Mouse (Mus musculus) frontal cortex, adult (tissue): Measurements from ENCODE around the gene Pim3.

Experiments
- ATAC-seq: cut with Nextera tagmentation; 2 replicates; pipeline ENCODE4 v1.9.2; 2017; ENCODE audit warnings: mild to moderate bottlenecking, moderate library complexity, mixed read lengths; ENCODE audit not compliant: low TSS enrichment

Gene Pim3

DNA sequence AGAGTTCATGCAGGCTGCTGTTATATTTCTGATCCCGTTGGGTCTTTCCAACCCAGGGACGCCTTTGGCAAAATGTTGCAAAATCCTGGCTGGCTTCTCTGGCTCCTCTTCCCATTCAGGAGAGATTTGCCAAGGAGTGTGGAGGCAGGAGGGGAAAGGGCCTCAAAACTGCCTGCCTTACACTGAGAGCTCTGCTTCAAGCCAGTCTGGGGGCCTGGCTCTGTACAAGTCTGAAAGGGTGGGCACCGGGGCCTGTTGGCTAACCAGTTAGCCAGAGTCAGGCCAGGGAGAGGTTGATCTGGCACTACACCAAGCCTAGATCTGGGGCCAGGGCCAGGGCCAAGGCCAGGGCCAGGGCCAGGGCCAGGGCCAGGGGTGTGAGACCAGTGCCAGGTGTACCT is 3.8 kb upstream of the Pim3 start:
- ATAC-seq, result no peak

DNA sequence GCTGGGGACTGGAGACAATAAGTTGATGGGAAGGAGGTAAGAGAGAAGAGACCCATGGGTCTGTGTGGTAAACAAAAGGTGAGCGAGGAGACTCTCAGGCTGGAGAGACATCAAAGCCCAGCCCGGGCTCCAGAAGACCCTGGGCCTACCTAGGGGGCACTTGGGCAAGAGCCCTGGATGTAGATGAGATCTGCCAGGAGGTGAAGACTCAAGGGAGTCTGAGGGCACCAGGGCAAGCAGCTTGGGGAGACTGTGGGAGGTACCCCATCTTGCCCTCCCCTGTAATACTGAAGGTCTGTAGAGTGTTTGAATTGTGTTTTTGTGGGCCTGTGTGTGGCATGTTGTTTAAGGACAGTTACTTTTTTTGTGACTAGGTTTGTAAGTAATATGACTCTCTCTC is 3.3 kb upstream of the Pim3 start:
- ATAC-seq, result no peak

DNA sequence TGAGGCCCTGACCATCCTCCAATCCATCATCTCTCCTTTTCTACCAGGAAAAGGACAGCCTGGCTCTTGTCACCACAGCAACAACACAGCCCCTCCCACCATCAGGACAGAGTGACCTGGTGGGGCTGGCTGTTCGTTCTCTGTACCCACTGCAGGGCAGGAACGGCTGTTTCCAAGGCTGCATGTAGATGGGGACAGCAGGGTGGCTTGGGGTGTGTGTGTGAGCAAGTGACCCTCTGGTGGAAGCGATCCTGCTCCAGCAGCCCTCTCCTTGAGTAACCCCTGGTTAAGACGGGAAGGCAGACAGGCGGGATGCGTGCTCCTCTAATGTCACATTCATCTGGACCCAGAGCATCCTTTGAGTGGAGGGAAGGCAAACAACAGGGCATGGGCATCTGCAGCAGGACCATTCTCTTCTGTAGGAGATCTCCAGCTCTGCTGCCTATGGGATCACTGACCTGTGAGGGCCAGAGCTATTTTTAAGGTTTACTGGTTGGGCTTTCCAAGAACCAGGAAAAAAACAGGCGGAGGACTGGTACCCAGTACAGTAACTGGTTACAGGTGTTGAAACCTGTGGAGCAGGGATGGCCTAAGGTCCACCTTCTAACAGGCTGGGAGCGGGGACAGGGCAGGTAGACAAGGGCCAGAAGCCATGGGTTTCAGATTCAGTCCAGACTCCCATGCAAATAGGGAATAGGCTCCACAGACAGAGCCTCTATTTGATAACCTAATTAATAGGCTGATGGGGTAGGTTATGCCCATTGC is 2.6 kb upstream of the Pim3 start:
- ATAC-seq, result no peak

DNA sequence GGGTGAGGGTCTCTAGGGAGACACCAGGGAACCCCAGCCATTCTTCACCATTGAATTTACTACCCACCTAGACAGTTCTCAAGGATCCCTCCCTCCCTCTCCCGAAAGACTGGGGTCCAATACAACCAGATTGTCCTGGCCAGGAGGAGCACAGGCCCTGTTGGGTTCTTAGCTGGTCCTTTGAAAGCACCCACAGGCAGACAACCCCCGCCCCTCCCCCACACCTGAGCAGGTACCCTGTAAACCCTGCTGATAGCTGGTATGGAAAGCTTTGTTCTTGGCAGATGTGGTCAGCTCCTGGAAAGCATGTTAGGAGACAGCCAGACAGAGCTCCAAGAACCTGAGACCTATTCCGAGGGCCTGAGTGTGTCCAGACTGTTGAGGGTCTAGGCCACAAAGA is 1.2 kb upstream of the Pim3 start:
- no peak for ATAC-seq

DNA sequence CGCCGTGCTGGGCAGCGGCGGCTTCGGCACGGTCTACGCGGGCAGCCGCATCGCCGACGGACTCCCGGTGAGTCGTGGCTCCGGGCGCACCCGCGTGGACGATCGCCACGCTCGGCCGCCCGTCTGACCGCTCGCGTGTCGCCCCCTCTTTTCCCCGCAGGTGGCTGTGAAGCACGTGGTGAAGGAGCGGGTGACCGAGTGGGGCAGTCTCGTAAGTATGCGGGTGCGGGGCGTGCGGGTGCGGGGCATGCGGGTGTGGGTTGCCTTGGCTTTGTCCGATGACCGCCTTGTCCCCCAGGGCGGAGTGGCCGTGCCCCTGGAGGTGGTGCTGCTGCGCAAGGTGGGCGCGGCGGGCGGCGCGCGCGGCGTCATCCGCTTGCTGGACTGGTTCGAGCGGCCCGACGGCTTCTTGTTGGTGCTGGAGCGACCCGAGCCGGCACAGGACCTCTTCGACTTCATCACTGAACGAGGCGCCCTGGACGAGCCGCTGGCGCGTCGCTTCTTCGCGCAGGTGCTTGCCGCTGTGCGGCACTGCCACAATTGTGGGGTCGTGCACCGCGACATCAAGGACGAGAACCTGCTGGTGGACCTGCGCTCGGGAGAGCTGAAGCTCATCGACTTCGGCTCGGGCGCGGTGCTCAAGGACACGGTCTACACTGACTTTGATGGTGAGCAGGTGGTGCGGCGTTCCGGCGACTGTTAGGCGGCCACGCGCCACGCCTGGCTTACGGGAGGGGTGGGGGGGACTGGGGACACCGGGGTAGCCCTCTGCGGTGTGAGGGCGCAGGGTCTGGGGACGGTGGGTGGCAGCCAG is 1.1 kb downstream of the Pim3 start:
- no peak for ATAC-seq

DNA sequence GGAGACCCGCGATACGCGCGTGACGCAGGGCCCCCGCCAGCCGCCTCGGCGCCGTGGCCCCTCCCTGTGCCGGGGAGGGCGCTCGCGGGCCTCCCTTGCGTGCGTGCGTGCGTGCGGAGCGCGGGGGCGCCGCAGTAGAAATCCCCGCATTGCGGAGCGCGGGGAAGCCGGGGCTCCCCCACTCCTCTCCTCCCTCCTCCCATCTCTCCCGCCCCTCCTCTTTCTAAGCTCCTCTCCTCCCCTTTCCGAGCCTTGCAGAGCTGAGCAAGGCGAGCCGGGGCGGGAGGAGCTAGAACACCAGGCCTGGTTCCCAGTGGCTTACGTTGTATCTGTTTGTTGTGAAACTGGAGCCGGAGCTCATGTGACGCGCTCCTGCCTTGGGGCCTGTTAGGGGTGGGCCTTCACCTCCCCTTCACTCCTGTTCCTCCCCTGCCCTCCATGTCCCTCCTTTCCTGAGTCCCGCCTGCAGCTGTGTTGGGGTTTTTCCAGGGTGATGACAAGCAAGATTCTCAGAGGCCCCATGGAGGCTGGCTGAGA is 1.8 kb downstream of the Pim3 start:
- ATAC-seq, result peak; percentile 64

DNA sequence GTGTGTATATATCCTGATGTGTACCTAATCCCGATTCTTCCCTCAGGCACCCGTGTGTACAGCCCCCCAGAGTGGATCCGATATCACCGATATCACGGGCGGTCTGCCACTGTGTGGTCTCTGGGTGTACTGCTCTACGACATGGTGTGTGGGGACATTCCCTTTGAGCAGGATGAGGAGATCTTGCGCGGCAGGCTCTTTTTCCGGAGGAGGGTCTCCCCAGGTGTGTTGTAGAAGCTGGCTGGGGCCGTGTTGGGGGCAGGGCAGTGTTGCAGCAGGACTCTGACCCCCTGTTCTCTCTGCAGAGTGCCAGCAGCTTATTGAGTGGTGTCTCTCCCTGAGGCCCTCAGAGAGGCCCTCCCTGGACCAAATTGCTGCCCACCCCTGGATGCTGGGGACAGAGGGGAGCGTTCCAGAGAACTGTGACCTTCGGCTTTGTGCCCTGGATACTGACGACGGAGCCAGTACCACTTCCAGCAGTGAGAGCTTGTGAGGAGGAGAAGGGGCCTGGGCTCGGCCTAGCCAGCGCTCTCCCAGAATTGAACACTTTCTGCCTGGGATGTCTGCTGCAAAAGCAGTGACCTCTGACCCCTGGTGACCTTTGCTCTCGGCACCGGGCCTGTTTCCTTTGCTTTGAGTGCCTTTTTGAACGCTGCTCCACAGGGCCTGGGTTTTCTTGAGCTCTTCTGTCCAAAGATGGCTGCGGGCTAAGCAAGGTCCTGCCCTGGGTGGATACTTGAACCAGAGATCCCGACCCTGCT is 2.5 kb downstream of the Pim3 start:
- ATAC-seq, result no peak

DNA sequence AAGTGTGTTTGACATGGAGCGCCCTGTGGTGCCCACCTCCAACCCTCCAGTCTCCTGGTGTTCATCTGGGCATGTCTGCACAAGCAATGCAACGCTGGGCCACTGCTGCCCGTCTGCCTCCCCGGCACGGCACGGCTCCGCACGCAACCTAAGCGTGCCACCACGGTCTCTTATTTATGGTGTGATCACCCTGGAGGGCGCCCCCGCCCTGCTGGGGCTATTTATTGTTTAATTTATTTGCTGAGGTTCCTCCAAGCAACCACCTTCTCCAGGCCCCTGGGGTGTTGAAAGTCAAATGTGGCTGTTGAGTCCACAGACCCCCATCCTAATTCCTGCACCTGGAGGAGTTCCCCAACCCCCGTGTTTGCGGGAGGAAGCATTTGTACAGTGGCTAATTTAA is 3.1 kb downstream of the Pim3 start:
- no peak for ATAC-seq

DNA sequence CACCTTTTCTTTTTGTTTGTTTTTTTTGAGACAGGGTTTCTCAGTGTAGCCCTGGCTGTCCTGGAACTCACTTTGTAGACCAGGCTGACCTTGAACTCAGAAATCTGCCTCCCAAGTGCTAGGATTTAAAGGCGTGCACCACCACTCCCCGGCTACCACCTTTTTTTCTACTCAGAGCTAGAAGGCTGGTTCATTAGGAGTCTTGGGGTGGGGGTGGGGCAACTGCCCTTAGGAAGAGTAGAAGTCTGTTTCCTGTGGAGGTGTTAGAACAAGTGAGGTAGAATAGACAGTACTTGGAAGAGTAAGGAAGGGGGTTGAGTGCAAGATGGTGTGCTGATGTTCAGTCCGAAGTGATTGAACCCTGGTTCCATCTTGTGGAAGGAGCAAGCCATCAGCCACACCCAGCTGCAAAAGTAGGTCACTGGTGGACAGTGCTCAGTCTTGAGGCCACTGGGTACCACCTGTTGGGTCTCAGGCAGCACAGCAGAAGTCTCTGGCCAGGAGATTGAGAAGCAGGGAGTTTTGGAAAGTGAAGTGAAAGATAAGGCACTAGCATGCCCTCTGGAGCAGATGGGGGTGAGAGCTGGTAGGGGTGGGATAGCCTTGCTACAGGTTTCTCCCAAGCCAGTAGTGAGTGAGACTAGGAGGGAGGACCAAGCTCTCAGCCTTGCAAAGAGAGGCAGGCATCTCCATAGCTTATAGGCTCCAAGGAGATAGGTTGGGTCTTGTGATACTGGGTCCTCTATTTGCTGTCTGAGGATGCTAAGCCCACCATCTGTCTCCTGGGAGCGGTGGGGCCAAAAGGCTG is 4.1 kb downstream of the Pim3 start:
- ATAC-seq, result no peak

DNA sequence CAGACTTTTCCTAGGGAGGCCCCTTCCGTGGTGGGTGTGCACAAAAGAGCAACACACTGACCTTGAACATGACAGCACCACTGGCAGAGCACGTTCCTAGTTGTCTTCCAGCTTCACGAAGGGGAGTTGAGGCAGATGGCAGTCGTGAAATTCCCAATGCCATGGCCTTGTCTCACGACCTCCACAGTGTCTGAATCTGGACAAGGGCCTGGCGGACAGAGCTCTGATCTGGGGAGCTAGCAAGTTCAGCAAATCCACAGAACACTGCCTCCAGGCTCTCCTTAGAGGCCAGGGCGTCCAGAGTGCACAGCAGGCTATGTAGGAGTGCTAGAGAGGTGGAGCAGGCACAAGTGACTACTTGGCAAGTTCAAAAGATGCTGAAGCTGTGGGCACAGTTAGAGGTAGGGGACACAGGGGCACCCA is 5.0 kb downstream of the Pim3 start:
- ATAC-seq, result no peak

DNA sequence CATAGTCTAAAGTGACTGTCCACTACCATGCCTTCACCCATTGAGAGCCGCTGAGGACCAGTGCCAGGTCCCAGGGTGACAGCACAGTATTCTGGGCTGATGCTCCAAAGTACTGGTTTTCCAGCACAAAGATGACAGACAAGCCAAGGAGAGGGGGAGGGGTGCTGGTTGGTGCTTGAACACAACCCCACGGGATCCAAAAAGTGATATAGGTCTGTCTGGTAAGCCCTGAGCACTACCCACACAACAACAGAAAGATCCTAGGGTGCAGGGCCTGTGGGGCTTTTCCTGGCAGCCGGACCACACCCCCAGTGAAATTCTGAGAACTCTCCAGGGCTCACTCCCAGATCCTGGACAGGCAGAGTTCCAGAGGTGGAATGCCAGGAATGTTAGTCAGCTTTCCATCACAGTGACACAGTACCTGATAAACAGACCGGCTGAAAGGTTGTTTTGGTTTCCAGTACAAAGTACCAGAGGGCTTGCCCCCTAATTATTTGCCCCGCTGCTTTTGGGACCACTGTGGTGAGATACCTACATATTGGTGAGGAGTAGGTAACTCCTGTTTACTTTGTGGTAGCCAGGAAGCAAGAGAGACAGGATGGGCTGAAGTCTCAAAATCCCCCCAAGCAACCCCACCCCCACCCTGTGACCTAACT is 5.5 kb downstream of the Pim3 start:
- no peak for ATAC-seq

DNA sequence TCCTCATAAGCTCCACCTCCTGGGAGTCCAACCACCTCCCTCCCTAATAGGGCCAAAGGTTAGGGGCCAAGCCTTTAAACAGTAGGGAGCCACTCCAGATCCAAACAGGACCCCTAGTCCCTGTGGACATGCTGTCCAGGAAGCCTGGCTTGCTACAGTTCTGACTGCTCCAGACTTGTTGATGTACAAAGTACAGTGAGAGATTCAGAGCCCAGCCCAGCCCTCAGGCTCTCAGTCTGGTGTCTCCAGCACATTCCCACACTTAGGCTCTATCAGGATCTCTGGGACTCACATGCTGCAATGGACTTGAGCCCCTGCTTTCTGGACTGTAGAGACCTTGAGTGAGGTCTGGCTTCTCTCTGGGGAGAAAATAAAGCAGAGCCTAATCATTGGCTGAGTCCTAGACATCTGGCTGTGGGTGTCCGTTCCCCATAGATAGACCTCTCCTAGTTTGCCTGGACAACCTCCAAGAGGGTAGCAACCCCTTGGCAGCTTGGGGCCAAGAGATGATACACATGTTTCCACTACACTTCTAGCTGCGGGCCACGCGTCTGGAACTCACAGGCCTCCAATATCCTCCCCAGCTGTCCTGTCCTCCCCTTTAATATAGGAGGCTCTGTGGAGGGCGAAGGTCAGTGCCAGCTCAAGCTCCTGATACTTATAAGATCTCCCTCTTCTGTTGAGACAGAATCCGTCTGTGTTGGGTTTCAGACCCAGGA is 6.2 kb downstream of the Pim3 start:
- no peak for ATAC-seq

DNA sequence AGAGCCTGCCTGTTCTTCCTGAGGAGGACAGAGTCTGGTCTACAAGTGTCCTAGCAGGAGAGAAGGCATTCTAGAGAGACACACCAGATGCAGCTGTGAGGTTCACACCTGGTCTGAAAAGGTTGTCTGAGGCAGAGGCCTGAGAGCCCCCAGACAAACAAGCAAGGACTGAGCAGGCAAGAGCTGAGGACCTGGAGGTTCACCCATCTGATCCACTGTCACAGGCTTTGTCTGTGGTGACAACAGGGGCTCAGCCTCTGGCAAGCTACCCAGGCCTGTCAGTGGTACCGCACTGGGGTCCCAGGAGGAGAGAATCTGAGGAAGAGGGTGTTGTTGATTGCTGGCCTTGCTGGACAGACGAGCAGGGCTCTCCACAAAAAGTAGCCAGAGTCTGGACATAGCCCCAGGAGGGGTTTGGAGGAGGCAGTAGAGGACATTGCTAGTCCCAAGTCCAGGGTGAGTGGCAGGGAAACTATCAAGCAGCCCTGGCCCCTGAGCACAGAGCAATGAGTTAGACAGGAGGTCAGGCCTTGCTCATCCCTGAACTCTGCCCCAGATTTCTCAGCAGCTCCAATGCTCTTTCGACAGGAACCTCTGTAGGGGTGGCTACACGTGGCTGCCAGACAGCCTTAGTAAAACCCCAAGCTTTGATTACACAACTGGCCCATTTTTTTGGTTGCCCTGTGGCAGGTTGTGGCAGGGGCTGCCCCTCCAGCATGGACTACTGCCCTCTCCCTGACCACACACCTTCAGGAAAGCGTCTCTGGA is 8.6 kb downstream of the Pim3 start:
- no peak for ATAC-seq

DNA sequence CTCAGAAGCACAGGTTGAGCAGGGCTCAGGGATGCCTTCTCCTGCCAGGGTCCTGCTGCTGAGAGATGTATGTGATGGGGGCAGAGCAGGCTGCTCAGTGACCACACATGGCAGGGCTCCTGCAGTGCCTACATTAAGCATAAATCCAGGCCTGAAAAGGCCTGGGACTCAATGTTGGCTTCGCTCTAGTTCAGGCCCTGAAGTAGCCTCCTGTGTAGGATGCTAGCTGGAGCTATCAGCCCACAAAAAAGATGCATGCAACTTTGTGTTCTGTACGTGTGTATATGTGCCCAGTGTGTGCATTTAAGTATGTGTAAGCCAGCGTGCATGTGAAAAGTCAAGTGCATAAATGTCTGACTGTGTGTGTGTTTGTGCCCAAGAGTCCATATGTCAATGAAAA is 12.1 kb downstream of the Pim3 start:
- no peak for ATAC-seq

DNA sequence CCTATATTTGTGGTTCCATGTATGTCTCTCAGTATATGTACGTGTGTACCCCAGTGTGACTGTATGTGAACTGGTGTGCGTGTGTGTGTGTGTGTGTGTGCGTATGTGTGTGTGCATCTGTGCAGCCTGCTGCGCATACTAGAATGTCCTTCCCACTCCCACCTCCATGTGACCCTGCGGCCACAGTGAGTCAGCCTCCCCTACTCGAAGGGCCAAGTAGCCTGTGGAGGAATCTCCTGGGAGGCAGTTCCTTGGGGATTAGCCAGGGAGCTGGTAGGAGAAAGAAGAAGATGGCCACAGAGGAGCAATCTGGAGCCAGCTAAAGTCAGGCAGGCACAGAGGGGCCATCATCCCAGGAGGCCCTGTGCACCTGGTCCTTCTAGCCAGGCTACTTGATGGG is 12.5 kb downstream of the Pim3 start:
- ATAC-seq, result no peak

DNA sequence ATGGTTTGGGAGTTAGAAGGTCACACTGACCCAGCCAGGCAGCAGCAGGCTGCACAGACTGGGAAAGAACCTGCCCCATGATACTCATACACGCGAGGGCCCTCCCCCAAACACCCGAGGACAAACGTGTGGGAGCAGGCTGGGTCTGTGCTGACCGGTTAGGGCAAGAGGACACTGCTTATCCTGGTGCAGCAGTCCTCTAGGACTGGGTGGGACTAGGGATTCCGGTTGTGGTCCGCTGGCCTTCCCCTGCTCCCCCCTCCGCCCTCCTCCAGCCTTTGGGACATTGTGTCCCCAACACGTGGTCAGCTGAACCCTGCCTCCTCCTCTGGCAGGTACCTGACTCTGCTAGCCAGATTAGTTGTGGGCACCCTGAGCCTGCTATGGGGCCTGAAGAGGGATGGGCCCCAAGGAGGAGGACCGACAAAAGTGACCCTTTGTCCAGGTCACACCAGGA is 13.7 kb downstream of the Pim3 start:
- ATAC-seq, result no peak

DNA sequence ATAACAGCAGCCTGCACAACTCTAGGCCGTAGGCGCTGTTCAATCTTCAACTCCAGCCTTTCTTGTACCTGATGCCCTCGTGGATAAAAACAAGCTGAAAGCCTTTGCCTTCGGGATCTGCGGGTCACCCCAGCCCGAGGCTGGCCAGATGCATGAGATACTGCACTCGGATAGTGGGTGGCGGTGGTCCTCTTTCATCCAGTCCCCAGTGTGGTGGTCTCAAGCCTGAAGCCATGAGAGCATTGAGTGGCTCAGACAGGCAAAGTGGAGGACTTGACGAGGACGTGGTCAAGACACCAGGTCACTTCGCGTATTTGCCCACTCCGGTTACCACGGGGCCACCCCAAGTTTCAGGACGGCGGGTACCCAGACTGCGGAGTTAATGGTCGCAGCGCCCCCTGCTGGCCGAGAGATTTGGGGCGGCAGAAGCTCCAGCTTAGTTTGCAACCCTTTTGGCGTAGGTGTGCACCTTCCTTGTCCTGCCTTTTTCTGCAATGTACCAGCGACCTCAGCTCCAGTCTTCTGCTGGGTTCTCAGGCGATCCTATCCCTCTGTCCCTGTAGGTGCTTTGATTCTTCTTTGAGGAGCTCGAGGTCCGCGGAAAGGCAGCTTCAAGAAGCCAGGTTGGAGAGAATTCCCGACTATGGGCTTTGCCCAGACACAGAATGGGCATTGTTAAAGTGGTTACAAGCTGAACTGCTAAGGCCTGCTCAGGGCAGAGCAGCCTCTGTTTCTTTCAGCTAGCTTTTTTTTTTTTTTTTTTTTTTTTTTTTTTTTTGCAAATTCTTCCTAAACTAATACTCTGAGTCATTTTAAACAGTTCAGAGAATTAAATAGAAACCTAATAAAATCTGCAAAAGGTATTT is 14.4 kb downstream of the Pim3 start:
- ATAC-seq, result peak; percentile 80; the same call in 1 of the 2 replicates

DNA sequence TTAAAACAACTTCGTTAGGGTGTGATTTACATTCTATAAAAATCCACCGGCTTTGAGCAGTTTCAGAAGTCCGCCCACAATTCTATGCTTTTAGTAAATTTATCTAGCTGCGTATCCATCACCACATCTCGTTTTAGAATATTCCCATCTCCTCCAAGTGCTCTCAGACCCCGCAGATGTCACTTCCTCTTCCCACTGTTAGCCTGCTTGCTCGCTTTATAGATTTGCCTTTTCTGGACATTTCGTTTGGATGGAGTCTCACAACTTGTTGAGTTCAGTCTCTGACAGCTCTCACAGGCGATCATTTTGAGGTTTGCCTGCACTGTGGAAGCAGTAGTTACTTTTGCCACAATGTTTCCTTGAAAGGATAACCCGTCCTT is 15.0 kb downstream of the Pim3 start:
- ATAC-seq, result peak; percentile 64; the same call in 1 of the 2 replicates
